Mouse (Mus musculus) olfactory bulb, adult 2 months (tissue): ENCODE results near the gene Ppdpf.

Experiments used
- CTCF ChIP-seq: fragments of 200-500 bp; IDR thresholded peaks from 2 replicates; pipeline ENCODE4 v1.5.1; 2012; ENCODE audit warnings: low read depth, mild to moderate bottlenecking, low read length, moderate library complexity; ENCODE audit not compliant: insufficient read depth
- POLR2A ChIP-seq: fragments of 200-500 bp; IDR thresholded peaks from 2 replicates; pipeline ENCODE4 v1.6.1; 2012; ENCODE audit warnings: mild to moderate bottlenecking, low read depth, low read length, moderate library complexity; ENCODE audit not compliant: insufficient read depth

DNA sequence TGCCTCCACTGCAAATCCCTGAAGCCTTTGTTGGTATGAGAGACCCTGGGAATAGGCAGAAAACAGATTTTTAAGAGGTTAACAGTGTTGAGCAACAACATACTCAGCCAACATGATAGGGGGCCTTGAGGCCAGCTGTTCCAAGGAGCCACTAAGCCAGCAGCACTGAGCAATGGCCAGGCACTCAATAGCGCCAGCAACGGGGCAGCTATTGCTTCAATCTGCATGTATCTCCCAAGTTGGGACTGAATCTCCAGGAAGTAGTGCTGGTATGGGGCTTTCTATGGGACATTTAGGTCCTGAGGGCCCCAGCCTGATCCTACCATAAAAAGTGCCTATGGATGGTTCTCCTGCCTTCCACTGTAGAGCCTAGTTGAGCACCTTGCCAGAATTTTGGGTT, 28.6 kb upstream of the Ppdpf start:
- TF ChIP-seq POLR2A (no peak), CTCF (no peak)
